Mouse (Mus musculus): Measurements from ENCODE around the gene Pjvk. TPM values are rescaled to one million over a fixed set of nuclear protein-coding genes. Genes with fewer than 3 reads are reported as not detected.
"Not testable (repeated sequence)": the region's sequence is repeated elsewhere in the genome, so short reads cannot be mapped to it uniquely, and the experiment has no call there.

The Pjvk gene
- polyA plus RNA-seq (2015; fragmentation: Nextera tagmentation; extraction: Ambion mirVana) = 1.6 and 2.7 TPM in 2 replicates

GRCm38 (mm10) chr2:76647883-76648570 lies at the start of gene Pjvk, which contains the start of gene Prkra:
Gene Pjvk, plus strand, starts transcription at chr2:76648476.
Gene Prkra, minus strand, starts transcription at chr2:76648015.
- ATAC-seq (replicated peaks; ENCODE audit: low FRiP score) = peak; percentile 99
- Histone ChIP-seq H3K4me2 (peak within 1 kb of the TSS; percentile 84), H3K9ac (peak within 1 kb of the TSS; percentile 88), H3K27me3 (no peaks in the 10 kb centered on the region), H3K4me1 (peaks cover 21% of the 10 kb centered on the region), H3K4me3 (replicated peaks) (peak within 1 kb of the TSS; percentile 84), H3K27ac (peak within 1 kb of the TSS; percentile 96), H3K9me3 (replicated peaks) (no peaks in the 10 kb centered on the region), H3K36me3 (peaks cover 13% of the 10 kb centered on the region)
- under 1% methylated on average over 39 of the region's 42 CpGs for WGBS

- Histone ChIP-seq H3K4me2 (no peak overlapping the region), H3K4me3 (replicated peaks) (no peak overlapping the region), H3K36me3 (peaks cover 9% of the 10 kb centered on the region; the same call in 1 of the 2 replicates), H3K4me1 (no peaks in the 10 kb centered on the region), H3K9me3 (replicated peaks) (no peaks in the 10 kb centered on the region), H3K27ac (no peak overlapping the region), H3K27me3 (no peaks in the 10 kb centered on the region), H3K9ac (no peak overlapping the region)
- ATAC-seq (replicated peaks; ENCODE audit: low FRiP score) = no peak
- WGBS = 78% methylated on average over 5 of the region's 5 CpGs
Measured at GRCm38 (mm10) chr2:76599214-76599613, 49.1 kb upstream of the Pjvk start.

- Histone ChIP-seq H3K36me3 (no peaks in the 10 kb centered on the region), H3K4me2 (no peak overlapping the region), H3K9me3 (replicated peaks) (no peaks in the 10 kb centered on the region), H3K4me3 (replicated peaks) (no peak overlapping the region), H3K9ac (no peak overlapping the region), H3K27me3 (no peaks in the 10 kb centered on the region), H3K27ac (no peak overlapping the region), H3K4me1 (no peaks in the 10 kb centered on the region)
- ATAC-seq (replicated peaks; ENCODE audit: low FRiP score) = no peak
- 90% methylated on average over 1 of the region's 1 CpGs for WGBS
Measured at GRCm38 (mm10) chr2:76602256-76602655, 46.0 kb upstream of the Pjvk start.

GRCm38 (mm10) chr2:76606704-76607103 lies 41.6 kb upstream of the Pjvk start:
- H3K27me3 ChIP-seq = no peaks in the 10 kb centered on the region
- ATAC-seq (replicated peaks; ENCODE audit: low FRiP score) = no peak
- H3K27ac ChIP-seq = no peak overlapping the region
- 87% methylated on average over 3 of the region's 3 CpGs for WGBS
- H3K9me3 ChIP-seq (replicated peaks) = no peaks in the 10 kb centered on the region
- no peaks in the 10 kb centered on the region for H3K4me1 ChIP-seq
- no peak overlapping the region for H3K4me2 ChIP-seq
- H3K4me3 ChIP-seq (replicated peaks) = no peak overlapping the region
- no peak overlapping the region for H3K9ac ChIP-seq
- no peaks in the 10 kb centered on the region for H3K36me3 ChIP-seq

- Histone ChIP-seq H3K9me3 (replicated peaks) (no peaks in the 10 kb centered on the region), H3K4me2 (no peak overlapping the region), H3K4me1 (no peaks in the 10 kb centered on the region), H3K9ac (no peak overlapping the region), H3K36me3 (no peaks in the 10 kb centered on the region), H3K27ac (no peak overlapping the region), H3K27me3 (no peaks in the 10 kb centered on the region), H3K4me3 (replicated peaks) (no peak overlapping the region)
- WGBS = 79% methylated on average over 10 of the region's 10 CpGs
- ATAC-seq (replicated peaks; ENCODE audit: low FRiP score) = no peak
Measured at GRCm38 (mm10) chr2:76610326-76611104, 37.8 kb upstream of the Pjvk start.

GRCm38 (mm10) chr2:76611996-76612395 lies 36.3 kb upstream of the Pjvk start:
- 83% methylated on average over 3 of the region's 3 CpGs for WGBS
- H3K4me2 ChIP-seq = no peak overlapping the region
- H3K27me3 ChIP-seq = no peaks in the 10 kb centered on the region
- H3K9ac ChIP-seq = no peak overlapping the region
- no peaks in the 10 kb centered on the region for H3K9me3 ChIP-seq (replicated peaks)
- H3K4me3 ChIP-seq (replicated peaks) = no peak overlapping the region
- H3K4me1 ChIP-seq = no peaks in the 10 kb centered on the region
- H3K27ac ChIP-seq = no peak overlapping the region
- no peaks in the 10 kb centered on the region for H3K36me3 ChIP-seq
- ATAC-seq (replicated peaks; ENCODE audit: low FRiP score) = no peak

GRCm38 (mm10) chr2:76618078-76618477 lies 30.2 kb upstream of the Pjvk start:
- Histone ChIP-seq H3K4me2 (no peak overlapping the region), H3K4me3 (replicated peaks) (no peak overlapping the region)
- 36% methylated on average over 1 of the region's 1 CpGs for WGBS

GRCm38 (mm10) chr2:76620188-76620587 lies 28.1 kb upstream of the Pjvk start:
- Histone ChIP-seq H3K4me2 (no peak overlapping the region), H3K4me3 (replicated peaks) (no peak overlapping the region), H3K27me3 (no peaks in the 10 kb centered on the region), H3K4me1 (no peaks in the 10 kb centered on the region), H3K27ac (no peak overlapping the region), H3K36me3 (peaks cover 25% of the 10 kb centered on the region), H3K9me3 (replicated peaks) (no peaks in the 10 kb centered on the region), H3K9ac (no peak overlapping the region)
- 53% methylated on average over 5 of the region's 5 CpGs for WGBS
- no peak for ATAC-seq (replicated peaks; ENCODE audit: low FRiP score)

More at GRCm38 (mm10) chr2:76618078-76618477, 30.2 kb upstream of the Pjvk start:
- Histone ChIP-seq H3K27ac (no peak overlapping the region), H3K9me3 (replicated peaks) (no peaks in the 10 kb centered on the region), H3K27me3 (no peaks in the 10 kb centered on the region), H3K36me3 (peaks cover 5% of the 10 kb centered on the region), H3K4me1 (no peaks in the 10 kb centered on the region), H3K9ac (no peak overlapping the region)
- no peak for ATAC-seq (replicated peaks; ENCODE audit: low FRiP score)

GRCm38 (mm10) chr2:76621724-76622123 lies 26.6 kb upstream of the Pjvk start:
- 32% methylated on average over 1 of the region's 1 CpGs for WGBS
- H3K4me1 ChIP-seq = no peaks in the 10 kb centered on the region
- peaks cover 40% of the 10 kb centered on the region for H3K36me3 ChIP-seq
- peaks cover 7% of the 10 kb centered on the region for H3K9me3 ChIP-seq (replicated peaks)
- no peak overlapping the region for H3K4me3 ChIP-seq (replicated peaks)
- H3K27ac ChIP-seq = no peak overlapping the region
- H3K4me2 ChIP-seq = no peak overlapping the region
- no peak for ATAC-seq (replicated peaks; ENCODE audit: low FRiP score)
- no peaks in the 10 kb centered on the region for H3K27me3 ChIP-seq
- H3K9ac ChIP-seq = no peak overlapping the region

GRCm38 (mm10) chr2:76622316-76622715 lies 26.0 kb upstream of the Pjvk start:
- 89% methylated on average over 2 of the region's 2 CpGs for WGBS
- not testable (repeated sequence) for H3K4me3 ChIP-seq (replicated peaks); H3K9me3 ChIP-seq (replicated peaks); H3K4me2 ChIP-seq; H3K9ac ChIP-seq; ATAC-seq (replicated peaks; ENCODE audit: low FRiP score); H3K27me3 ChIP-seq; H3K27ac ChIP-seq; H3K4me1 ChIP-seq
- peaks cover 46% of the 10 kb centered on the region for H3K36me3 ChIP-seq

GRCm38 (mm10) chr2:76630293-76630692 lies 18.0 kb upstream of the Pjvk start:
- Histone ChIP-seq H3K9me3 (replicated peaks) (peaks cover 7% of the 10 kb centered on the region), H3K4me2 (no peak overlapping the region), H3K9ac (no peak overlapping the region), H3K36me3 (peaks cover 94% of the 10 kb centered on the region), H3K27ac (no peak overlapping the region), H3K4me3 (replicated peaks) (no peak overlapping the region), H3K4me1 (no peaks in the 10 kb centered on the region), H3K27me3 (no peaks in the 10 kb centered on the region)
- 93% methylated on average over 12 of the region's 12 CpGs for WGBS
- ATAC-seq (replicated peaks; ENCODE audit: low FRiP score) = no peak

GRCm38 (mm10) chr2:76631600-76631999 lies 16.7 kb upstream of the Pjvk start:
- H3K4me1 ChIP-seq = no peaks in the 10 kb centered on the region
- H3K4me3 ChIP-seq (replicated peaks) = no peak overlapping the region
- no peaks in the 10 kb centered on the region for H3K27me3 ChIP-seq
- no peak overlapping the region for H3K27ac ChIP-seq
- no peaks in the 10 kb centered on the region; the same call in 1 of the 2 replicates for H3K9me3 ChIP-seq (replicated peaks)
- no peak overlapping the region for H3K4me2 ChIP-seq
- ATAC-seq (replicated peaks; ENCODE audit: low FRiP score) = no peak
- H3K9ac ChIP-seq = no peak overlapping the region
- H3K36me3 ChIP-seq = peaks cover 94% of the 10 kb centered on the region
- WGBS = 95% methylated on average over 4 of the region's 4 CpGs
